Mouse (Mus musculus): Measurements from ENCODE around the gene Tmem30a. TPM values are rescaled to one million over a fixed set of nuclear protein-coding genes. Genes with fewer than 3 reads are reported as not detected.

Tmem30a gene
- total RNA-seq, 2 experiments from 2014 or later: 44.8 to 47.5 TPM

Other genes with a start within 250 kb of the Tmem30a start
- 100 to 1,000 TPM; 212 to 230 TPM for gene Col12a1, start 74.7 kb downstream of the Tmem30a start, total RNA-seq (2021)
- gene Cox7a2, start 33.6 kb downstream of the Tmem30a start, total RNA-seq (2021): 100 to 1,000 TPM; 481 to 525 TPM
- 10 to 100 TPM; 75.3 to 94.0 TPM for gene Filip1, start 219.3 kb upstream of the Tmem30a start, total RNA-seq (2021)

Data from gastrocnemius, postnatal 4 days (tissue).